Mouse (Mus musculus) intestine, embryonic 15.5 days (tissue): ENCODE results near the gene 3110070M22Rik. TPM values are rescaled to one million over a fixed set of nuclear protein-coding genes. Genes with fewer than 3 reads are reported as not detected.

ENCODE experiments used
- ATAC-seq: fragments of 200-750 bp; cut with Nextera tagmentation; 2 replicates; pipeline ENCODE4 v1.8.0; 2017; ENCODE audit warnings: moderate TSS enrichment, moderate library complexity
- H3K27ac ChIP-seq: fragments of 300-500 bp; sonication (generic); 2 replicates; pipeline ENCODE4 v1.5.1; 2015; ENCODE audit warnings: mild to moderate bottlenecking, inconsistent platforms
- H3K27me3 ChIP-seq: fragments of 300-500 bp; sonication (generic); replicated peaks from 2 replicates; pipeline ENCODE4 v1.6.1; 2015; ENCODE audit warnings: inconsistent platforms
- H3K36me3 ChIP-seq: fragments of 300-500 bp; sonication (generic); 2 replicates; pipeline ENCODE4 v1.6.1; 2015; ENCODE audit warnings: inconsistent platforms
- H3K4me1 ChIP-seq: fragments of 300-500 bp; sonication (generic); replicated peaks from 2 replicates; pipeline ENCODE4 v1.6.1; 2015; ENCODE audit warnings: inconsistent platforms
- H3K4me2 ChIP-seq: fragments of 300-500 bp; sonication (generic); replicated peaks from 2 replicates; pipeline ENCODE4 v1.6.1; 2015; ENCODE audit warnings: mild to moderate bottlenecking, inconsistent platforms
- H3K4me3 ChIP-seq: fragments of 300-500 bp; sonication (generic); replicated peaks from 2 replicates; pipeline ENCODE4 v1.5.1; 2015; ENCODE audit warnings: inconsistent platforms
- H3K9ac ChIP-seq: fragments of 300-500 bp; sonication (generic); 2 replicates; pipeline ENCODE4 v1.6.1; 2015; ENCODE audit warnings: inconsistent platforms
- H3K9me3 ChIP-seq: fragments of 300-500 bp; sonication (generic); 2 replicates; pipeline ENCODE4 v1.6.1; 2016; ENCODE audit warnings: inconsistent platforms
- WGBS: fragments of 180-500 bp; shearing (Covaris S2); methylation state at CpG from one replicate; pipeline ENCODE4 v1.1.7; 2015; 5-methylcytosine and 5-hydroxymethylcytosine counted together
- polyA plus RNA-seq: library from polyadenylated mRNA; unstranded; fragments of >200 nt; fragmentation: Nextera tagmentation; extraction: Ambion mirVana; gene quantifications from 2 replicates; pipeline ENCODE4 v1.2.1, GENCODE M21; 2015

The 3110070M22Rik gene
- polyA plus RNA-seq, 1 experiment from 2014 or later = 1.3 TPM

DNA sequence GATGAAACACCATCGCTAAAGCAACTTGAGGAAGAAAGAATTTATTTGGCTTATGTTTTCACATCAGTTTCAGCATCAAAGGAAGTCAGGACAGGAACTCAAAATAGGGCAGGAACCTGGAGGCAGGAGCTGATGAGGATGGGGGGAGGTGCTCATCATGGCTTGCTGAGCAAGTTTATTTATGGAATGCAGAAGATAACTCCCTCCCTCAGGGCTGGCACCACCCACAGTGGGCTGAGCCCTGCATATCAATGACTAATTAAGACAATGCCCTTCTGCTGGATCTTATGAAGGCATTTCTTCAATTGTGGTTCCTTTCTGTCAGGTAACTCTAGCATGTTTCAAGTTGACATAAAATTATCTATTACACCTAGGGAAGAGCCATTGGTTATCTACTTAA, 45.9 kb downstream of the 3110070M22Rik start:
- WGBS = 94% methylated on average over 1 of the region's 1 CpGs
- no peaks in the 10 kb centered on the region for H3K4me1 ChIP-seq
- H3K4me2 ChIP-seq = no peak overlapping the region
- peaks cover 19% of the 10 kb centered on the region for H3K36me3 ChIP-seq
- H3K4me3 ChIP-seq = no peak overlapping the region
- H3K9me3 ChIP-seq = no peaks in the 10 kb centered on the region
- no peak for ATAC-seq
- H3K9ac ChIP-seq = no peak overlapping the region
- H3K27ac ChIP-seq = no peak overlapping the region
- H3K27me3 ChIP-seq = no peaks in the 10 kb centered on the region

Other genes with a start within 250 kb of the 3110070M22Rik start
- gene Paip1, start 59.8 kb downstream of the 3110070M22Rik start, polyA plus RNA-seq = 62.0 and 82.6 TPM in 2 replicates
- 46.4 and 48.3 TPM in 2 replicates for gene 4833420G17Rik, start 25.6 kb downstream of the 3110070M22Rik start, polyA plus RNA-seq
- gene Tmem267, start 344 bp downstream of the 3110070M22Rik start, polyA plus RNA-seq = 1.7 and 2.2 TPM in 2 replicates
- gene Ccl28, start 135.4 kb upstream of the 3110070M22Rik start, polyA plus RNA-seq = 0.26 and 0.27 TPM in 2 replicates
- 235 and 254 TPM in 2 replicates for gene Hmgcs1, start 202.0 kb upstream of the 3110070M22Rik start, polyA plus RNA-seq